Mouse (Mus musculus) limb, embryonic 14.5 days (tissue): ENCODE results near the gene Ebi3. TPM values are rescaled to one million over a fixed set of nuclear protein-coding genes. Genes with fewer than 3 reads are reported as not detected.
A peak's percentile ranks its signal among the peaks of the same experiment; 100 is the strongest.

Experiments used
- ATAC-seq: fragments of 200-750 bp; cut with Nextera tagmentation; 2 replicates; pipeline ENCODE4 v1.8.0; 2017; ENCODE audit warnings: low read depth, moderate number of reproducible peaks, moderate TSS enrichment; ENCODE audit not compliant: low FRiP score
- DNase-seq: peaks from one replicate; pipeline ENCODE4 v3.0.0-alpha.2; 2015; ENCODE audit warnings: low spot score
- H3K27ac ChIP-seq: fragments of 300-500 bp; sonication (generic); replicated peaks from 2 replicates; pipeline ENCODE4 v1.5.1; 2014; ENCODE audit warnings: low read depth, mild to moderate bottlenecking, low read length, moderate library complexity, mixed read lengths
- H3K27me3 ChIP-seq: fragments of 300-500 bp; sonication (generic); 2 replicates; pipeline ENCODE4 v1.6.1; 2014; ENCODE audit warnings: low read length, mixed read lengths; ENCODE audit not compliant: control insufficient read depth, insufficient read depth
- H3K36me3 ChIP-seq: fragments of 300-500 bp; sonication (generic); 2 replicates; pipeline ENCODE4 v1.6.1; 2014; ENCODE audit warnings: mild to moderate bottlenecking, low read length, moderate library complexity, mixed read lengths; ENCODE audit not compliant: control insufficient read depth, insufficient read depth
- H3K4me1 ChIP-seq: fragments of 300-500 bp; sonication (generic); 2 replicates; pipeline ENCODE4 v1.6.1; 2014; ENCODE audit warnings: antibody characterized with exemption, low read length, mixed read lengths; ENCODE audit not compliant: control insufficient read depth, insufficient read depth
- H3K4me2 ChIP-seq: fragments of 300-500 bp; sonication (generic); replicated peaks from 2 replicates; pipeline ENCODE4 v1.6.1; 2014; ENCODE audit warnings: low read depth, mild to moderate bottlenecking, low read length, moderate library complexity; ENCODE audit not compliant: severe bottlenecking
- H3K4me3 ChIP-seq: fragments of 300-500 bp; sonication (generic); replicated peaks from 2 replicates; pipeline ENCODE4 v1.5.1; 2014; ENCODE audit warnings: low read length
- H3K9ac ChIP-seq: fragments of 300-500 bp; sonication (generic); 2 replicates; pipeline ENCODE4 v1.6.1; 2014; ENCODE audit warnings: mild to moderate bottlenecking, low read depth, low read length, moderate library complexity; ENCODE audit not compliant: severe bottlenecking
- H3K9me3 ChIP-seq: fragments of 300-500 bp; sonication (generic); 2 replicates; pipeline ENCODE4 v1.6.1; 2016; ENCODE audit warnings: low read length; ENCODE audit not compliant: control insufficient read depth
- POLR2A ChIP-seq: fragments of 200-500 bp; IDR thresholded peaks from 2 replicates; pipeline ENCODE4 v1.8.0; 2012; ENCODE audit warnings: inconsistent platforms, mild to moderate bottlenecking, moderate library complexity, borderline replicate concordance; ENCODE audit not compliant: insufficient read depth, insufficient read length; ENCODE audit errors: extremely low read depth
- WGBS: fragments of 180-500 bp; shearing (Covaris S2); extraction: QIAGEN DNeasy Blood & Tissue Kit; methylation state at CpG from one replicate; pipeline ENCODE4 v1.1.7; 2014; 5-methylcytosine and 5-hydroxymethylcytosine counted together
- polyA plus RNA-seq, 2 experiments: library from polyadenylated mRNA; depleted of rRNA in 1 of 2; stranded (reverse) in 1 of 2; unstranded in 1 of 2; fragments of >200 nt; fragmentation: Nextera tagmentation in 1 of 2; extraction: Ambion mirVana in 1 of 2; gene quantifications; 2 replicates each; pipeline versions ENCODE4 v1.2.1 to v1.2.3; 2012 to 2014

The Ebi3 gene
- polyA plus RNA-seq, 2 experiments, result 2.2 to 2.3 TPM

GRCm38 (mm10) chr17:55945696-55946095 is 6.7 kb upstream of the Ebi3 start:
- H3K4me3 ChIP-seq, result peak overlapping the region; percentile 44
- peaks cover 3% of the 10 kb centered on the region; the same call in 1 of the 2 replicates for H3K4me1 ChIP-seq
- ATAC-seq, result no peak
- no peaks in the 10 kb centered on the region for H3K9me3 ChIP-seq
- H3K27me3 ChIP-seq, result no peaks in the 10 kb centered on the region
- H3K4me2 ChIP-seq, result peak overlapping the region; percentile 86
- WGBS, result 24% methylated on average over 5 of the region's 5 CpGs
- no peak for TF ChIP-seq POLR2A
- H3K36me3 ChIP-seq, result no peaks in the 10 kb centered on the region
- DNase-seq, result no peak
- H3K9ac ChIP-seq, result peak overlapping the region; percentile 57
- peak overlapping the region; percentile 72; the same call in 1 of the 2 replicates for H3K27ac ChIP-seq

- Histone ChIP-seq H3K9me3 (no peaks in the 10 kb centered on the region), H3K4me3 (no peak overlapping the region), H3K4me1 (peaks cover 3% of the 10 kb centered on the region; the same call in 1 of the 2 replicates), H3K36me3 (no peaks in the 10 kb centered on the region), H3K9ac (no peak overlapping the region), H3K4me2 (no peak overlapping the region), H3K27ac (no peak overlapping the region), H3K27me3 (no peaks in the 10 kb centered on the region)
- DNase-seq, result no peak
- no peak for TF ChIP-seq POLR2A
- 80% methylated on average over 4 of the region's 4 CpGs for WGBS
- no peak for ATAC-seq
These were observed 3.8 kb upstream of the Ebi3 start for GRCm38 (mm10) chr17:55948647-55949046.

GRCm38 (mm10) chr17:55949400-55949799 is 3.0 kb upstream of the Ebi3 start, which contains the start of gene Zfp119b:
TSS of gene Zfp119b (minus strand) at chr17:55949500.
- H3K27ac ChIP-seq, result no peak within 1 kb of the TSS
- TF ChIP-seq POLR2A, result no peak

GRCm38 (mm10) chr17:55950601-55951000 is 1.8 kb upstream of the Ebi3 start:
- Histone ChIP-seq H3K36me3 (no peaks in the 10 kb centered on the region), H3K4me1 (peaks cover 2% of the 10 kb centered on the region; the same call in 1 of the 2 replicates), H3K9ac (no peak overlapping the region), H3K9me3 (no peaks in the 10 kb centered on the region), H3K27ac (no peak overlapping the region), H3K4me3 (no peak overlapping the region), H3K4me2 (no peak overlapping the region), H3K27me3 (peaks cover 3% of the 10 kb centered on the region; the same call in 1 of the 2 replicates)
- DNase-seq (no peak), ATAC-seq (no peak)
- WGBS, result 75% methylated on average over 9 of the region's 9 CpGs
- no peak for TF ChIP-seq POLR2A

More at GRCm38 (mm10) chr17:55949400-55949799, 3.0 kb upstream of the Ebi3 start, which contains the start of gene Zfp119b:
- Histone ChIP-seq H3K27me3 (no peaks in the 10 kb centered on the region), H3K9me3 (no peaks in the 10 kb centered on the region), H3K4me2 (no peak within 1 kb of the TSS), H3K36me3 (no peaks in the 10 kb centered on the region), H3K4me1 (peaks cover 3% of the 10 kb centered on the region; the same call in 1 of the 2 replicates), H3K4me3 (no peak within 1 kb of the TSS), H3K9ac (no peak within 1 kb of the TSS)
- WGBS, result 90% methylated on average over 2 of the region's 2 CpGs
- ATAC-seq (no peak), DNase-seq (no peak)

GRCm38 (mm10) chr17:55952041-55952440 is 399 bp upstream of the Ebi3 start:
- H3K27ac ChIP-seq, result no peak overlapping the region
- no peaks in the 10 kb centered on the region for H3K36me3 ChIP-seq
- no peak for TF ChIP-seq POLR2A
- no peak overlapping the region for H3K4me2 ChIP-seq
- no peaks in the 10 kb centered on the region for H3K4me1 ChIP-seq
- H3K9ac ChIP-seq, result no peak overlapping the region
- DNase-seq (no peak), ATAC-seq (no peak)
- H3K9me3 ChIP-seq, result no peaks in the 10 kb centered on the region
- H3K27me3 ChIP-seq, result peaks cover 3% of the 10 kb centered on the region; the same call in 1 of the 2 replicates
- no peak overlapping the region for H3K4me3 ChIP-seq
